Mouse (Mus musculus): ENCODE measurements around the gene Vmn1r90.
"Not testable (repeated sequence)": the region's sequence is repeated elsewhere in the genome, so short reads cannot be mapped to it uniquely, and the experiment has no call there.

The Vmn1r90 gene

GRCm38 (mm10) chr7:14563406-14563805, at the start of gene Vmn1r90:
Gene Vmn1r90 (minus strand): TSS chr7:14563506.
- ChIA-PET CTCF (no interaction called here), POLR2A (no interaction called here)

- POLR2A ChIA-PET = not testable (repeated sequence)
- CTCF ChIA-PET = interaction anchor here in 2 of 4 experiments (0.5 to 1.1 kb wide), 4 partner anchors 14 to 1319 kb away, joined by 3 read pairs; no protein-coding TSS in a partner anchor
Observed at GRCm38 (mm10) chr7:14593009-14593408, 29.7 kb upstream of the Vmn1r90 start.

GRCm38 (mm10) chr7:14552284-14552683, 11.0 kb downstream of the Vmn1r90 start:
- POLR2A ChIA-PET = no interaction called here
- CTCF ChIA-PET = no interaction called here

DNA sequence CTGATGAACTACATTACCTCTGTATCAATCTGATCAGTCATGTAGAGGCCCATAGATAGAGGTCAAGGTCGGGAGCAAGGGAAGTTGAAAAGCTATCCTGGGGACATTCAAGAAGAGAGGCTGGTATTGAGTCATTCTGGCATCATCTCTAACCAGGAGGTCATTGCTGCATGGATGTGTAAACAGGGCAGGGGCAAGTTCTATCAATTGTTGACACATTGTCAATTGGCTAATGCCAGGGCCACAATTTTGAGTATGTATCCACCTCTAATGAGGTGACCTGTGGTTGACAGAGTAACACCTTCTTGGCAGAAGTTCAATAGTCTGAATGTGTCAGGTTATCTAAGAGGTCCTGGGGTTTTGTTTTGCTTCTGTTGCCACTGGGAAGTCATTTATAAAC, 38.0 kb downstream of the Vmn1r90 start:
- POLR2A ChIA-PET = no interaction called here
- CTCF ChIA-PET = no interaction called here

GRCm38 (mm10) chr7:14522636-14523035, 40.7 kb downstream of the Vmn1r90 start:
- ChIA-PET CTCF (no interaction called here), POLR2A (no interaction called here)

- POLR2A ChIA-PET = no interaction called here
- CTCF ChIA-PET = no interaction called here
Observed at GRCm38 (mm10) chr7:14518301-14518700, 45.0 kb downstream of the Vmn1r90 start.
